Mouse (Mus musculus) thymus, postnatal 14 days (tissue): ENCODE data around the gene Gm9918.

Source experiments
- DNase-seq: peaks from one replicate; pipeline ENCODE4 v3.0.0; 2021

The Gm9918 gene

DNA sequence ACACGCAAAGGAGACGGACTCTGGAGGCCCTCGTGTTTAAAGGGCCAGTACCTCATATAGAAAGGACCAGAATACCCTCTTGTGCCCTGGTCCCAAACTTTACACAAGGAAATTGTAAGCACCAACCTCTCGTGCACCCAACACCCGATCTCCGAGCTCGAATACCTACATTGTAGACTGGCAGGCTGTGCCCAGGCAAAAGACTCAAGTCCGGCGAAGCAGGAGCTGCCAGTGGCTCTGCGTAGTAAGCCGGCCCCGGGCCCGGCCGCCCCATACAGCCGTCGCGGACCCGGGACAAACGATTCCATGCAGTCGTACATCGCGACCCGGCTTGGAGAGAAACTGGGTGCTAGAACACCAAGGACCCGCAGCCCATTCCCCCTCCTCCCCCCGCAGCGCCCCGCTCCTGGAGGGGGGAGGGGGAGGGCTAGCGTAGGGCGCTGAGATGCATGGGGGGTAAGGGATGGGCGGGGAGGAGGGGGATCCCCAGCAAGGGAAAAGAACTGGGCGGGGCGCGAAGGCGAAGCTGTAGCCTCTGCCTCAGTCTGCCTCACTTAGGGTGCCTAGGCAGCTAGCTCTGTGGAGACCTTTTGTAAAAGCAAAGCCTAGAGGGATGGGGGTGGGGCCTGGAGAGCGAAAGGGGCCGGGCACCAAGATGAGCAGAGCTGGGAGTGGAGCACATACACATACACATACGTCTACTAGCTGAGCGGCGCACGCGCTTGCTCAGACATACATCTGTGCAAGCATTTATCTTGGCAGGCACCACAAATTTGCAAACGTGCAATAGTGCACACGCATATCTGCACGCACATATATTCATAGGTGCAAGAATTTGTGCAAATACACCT is 24.2 kb upstream of the Gm9918 start:
- peak; percentile 74 for DNase-seq

- peak; percentile 72 for DNase-seq
Observed at GRCm38 (mm10) chr15:102246866-102247251, 23.5 kb upstream of the Gm9918 start.

- peak; percentile 53 for DNase-seq
Observed at GRCm38 (mm10) chr15:102247252-102248130, 22.9 kb upstream of the Gm9918 start.

DNA sequence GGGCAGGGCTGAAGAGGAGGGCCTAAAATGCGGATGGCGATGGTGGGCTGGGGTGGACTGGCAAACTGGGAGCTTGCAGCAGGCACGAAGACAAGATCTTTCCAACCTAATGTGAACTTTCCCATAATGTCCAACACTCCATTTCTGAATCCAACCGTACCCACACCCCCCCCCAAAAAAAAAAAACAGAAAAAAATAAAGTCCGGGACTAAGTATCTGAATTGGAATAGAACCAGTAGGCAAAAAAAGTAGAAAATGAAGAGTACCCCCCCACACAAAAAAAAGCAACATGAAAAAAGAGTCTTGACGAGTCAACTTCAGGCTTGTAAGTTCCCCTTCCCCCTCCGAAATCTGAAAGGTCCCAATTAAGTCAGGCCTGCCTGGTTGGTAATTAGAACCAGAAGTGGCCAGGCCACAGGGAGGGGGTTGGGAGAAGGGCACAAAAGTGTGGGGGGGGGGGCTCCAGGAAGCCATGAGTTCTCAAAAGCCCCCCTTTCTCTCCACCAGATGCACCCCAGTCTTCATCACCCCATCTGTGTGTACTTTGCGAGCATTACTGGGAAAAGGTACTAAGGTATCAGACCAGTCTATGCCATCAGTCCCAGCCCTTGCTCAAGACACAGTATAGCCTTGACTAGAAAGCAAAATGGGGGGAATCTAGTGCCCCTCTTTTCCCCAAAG is 22.1 kb upstream of the Gm9918 start:
- no peak for DNase-seq

DNA sequence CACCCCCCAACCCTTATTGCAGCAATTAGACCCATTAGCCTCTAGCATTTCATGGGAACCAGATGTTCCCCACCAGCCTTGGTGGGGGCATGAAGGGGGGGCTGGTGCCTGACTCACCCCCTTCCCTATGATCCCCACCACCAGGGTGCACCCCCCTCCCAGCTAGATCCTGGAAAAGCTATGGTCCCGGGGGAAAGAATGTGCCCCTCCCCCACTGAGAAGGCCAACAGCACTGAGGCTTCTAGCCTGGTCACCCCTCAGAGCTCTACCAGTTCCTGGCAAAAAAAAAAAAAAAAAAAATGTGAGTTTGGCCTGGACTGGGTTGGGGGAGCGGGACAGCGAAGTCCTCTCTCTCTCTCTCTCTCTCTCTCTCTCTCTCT is 21.6 kb upstream of the Gm9918 start:
- no peak for DNase-seq

GRCm38 (mm10) chr15:102249251-102249691 is 21.1 kb upstream of the Gm9918 start:
- no peak for DNase-seq

GRCm38 (mm10) chr15:102249967-102250366 is 20.4 kb upstream of the Gm9918 start:
- DNase-seq: no peak

GRCm38 (mm10) chr15:102250521-102250920 is 19.8 kb upstream of the Gm9918 start:
- no peak for DNase-seq

DNA sequence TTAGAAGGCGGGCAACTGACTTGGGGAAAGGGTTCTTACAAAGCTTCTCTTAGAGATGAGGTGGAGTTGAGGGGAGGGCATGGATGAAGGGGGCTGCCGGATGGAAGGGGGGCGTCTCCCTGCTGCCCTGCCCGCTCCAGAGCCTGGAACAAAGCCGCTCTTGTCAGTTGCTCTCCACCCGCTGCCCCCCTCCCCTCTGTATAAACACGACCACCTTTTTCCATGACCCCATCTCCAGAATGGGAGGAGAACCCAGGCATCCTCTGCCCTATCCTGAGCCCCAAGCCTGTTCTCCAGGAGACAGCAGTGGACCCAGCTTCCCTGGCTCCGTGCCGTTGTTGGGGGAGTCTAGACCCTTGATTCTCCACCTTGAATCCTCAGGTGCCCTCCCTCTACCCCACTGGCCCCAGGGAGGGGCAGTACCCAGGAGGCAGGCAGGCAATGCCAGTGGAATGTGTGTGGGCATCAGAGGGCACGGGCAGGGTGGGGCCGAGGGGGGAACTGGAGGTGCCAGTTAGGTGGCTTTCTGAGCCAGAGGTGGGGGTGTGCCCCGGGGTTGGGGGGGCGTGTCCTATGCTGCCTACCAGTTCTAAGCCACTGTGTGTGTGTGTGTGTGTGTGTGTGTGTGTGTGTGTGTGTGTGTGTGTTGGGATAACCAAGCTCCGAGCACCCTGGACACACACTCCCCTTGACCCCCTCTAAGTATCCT is 14.7 kb upstream of the Gm9918 start:
- DNase-seq: no peak

- no peak for DNase-seq
Observed at GRCm38 (mm10) chr15:102256431-102257201, 13.7 kb upstream of the Gm9918 start.

GRCm38 (mm10) chr15:102257202-102258075 is 12.9 kb upstream of the Gm9918 start, which contains the start of gene Rarg:
Gene Rarg (minus strand): TSS chr15:102257517.
- DNase-seq: no peak

- DNase-seq: no peak
Observed at GRCm38 (mm10) chr15:102258076-102258470, 12.3 kb upstream of the Gm9918 start.

DNA sequence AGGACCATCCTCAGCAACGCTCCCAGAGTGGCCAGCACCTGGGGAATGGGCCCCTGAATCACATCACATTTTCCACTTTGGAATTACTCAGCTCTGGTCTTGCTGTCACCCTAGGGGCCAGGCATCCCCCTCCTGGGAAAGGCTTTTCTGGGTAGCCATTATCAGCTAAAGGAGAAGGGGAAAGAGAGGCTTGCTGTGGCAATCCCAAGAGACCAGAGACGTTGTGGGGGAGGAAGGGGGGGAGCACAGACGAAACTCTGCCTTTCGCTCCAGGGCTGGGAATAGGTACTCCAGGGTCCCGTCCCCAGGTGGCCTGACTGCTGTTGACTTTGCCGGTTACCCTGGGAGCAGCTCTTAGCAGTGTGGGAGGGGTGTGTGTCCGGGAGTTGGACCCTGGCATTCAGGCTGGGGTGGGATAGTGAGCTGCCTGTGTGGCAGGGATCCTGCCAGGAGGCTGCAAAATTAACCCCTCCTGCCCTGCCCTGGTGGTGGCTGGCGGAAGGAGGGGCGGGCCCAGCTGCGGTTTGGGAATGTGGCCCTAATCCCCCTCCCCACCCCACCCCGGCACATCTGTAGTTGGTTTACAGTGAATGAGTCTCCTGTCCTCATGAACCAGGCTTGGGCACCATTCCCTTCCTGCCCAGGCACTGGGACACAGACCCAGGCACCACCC is 11.6 kb upstream of the Gm9918 start:
- DNase-seq: no peak

GRCm38 (mm10) chr15:102262582-102262981 is 7.8 kb upstream of the Gm9918 start:
- DNase-seq: no peak

GRCm38 (mm10) chr15:102263037-102263436 is 7.3 kb upstream of the Gm9918 start:
- DNase-seq: peak; percentile 38

DNA sequence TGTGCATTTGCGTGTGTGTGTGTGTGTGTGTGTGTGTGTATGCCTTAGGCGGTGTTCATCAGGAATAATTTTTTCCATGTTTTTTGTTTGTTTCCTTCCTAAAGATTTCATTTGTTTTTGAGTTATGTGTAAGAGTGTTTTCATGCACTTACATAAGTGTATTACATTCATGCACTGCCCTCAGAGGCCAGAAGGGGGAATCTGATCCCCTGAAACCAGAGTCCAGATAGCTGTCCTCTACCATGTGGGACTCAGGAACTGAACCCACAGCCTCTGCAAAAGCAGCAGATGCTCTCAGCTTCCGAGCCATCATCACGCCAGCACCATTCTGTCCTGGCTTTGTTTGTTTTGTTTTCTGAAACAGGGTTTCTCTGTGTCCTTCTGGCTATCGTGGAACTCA is 4.8 kb upstream of the Gm9918 start:
- DNase-seq: no peak

GRCm38 (mm10) chr15:102271441-102271840 is 1.1 kb downstream of the Gm9918 start:
- DNase-seq: no peak

DNA sequence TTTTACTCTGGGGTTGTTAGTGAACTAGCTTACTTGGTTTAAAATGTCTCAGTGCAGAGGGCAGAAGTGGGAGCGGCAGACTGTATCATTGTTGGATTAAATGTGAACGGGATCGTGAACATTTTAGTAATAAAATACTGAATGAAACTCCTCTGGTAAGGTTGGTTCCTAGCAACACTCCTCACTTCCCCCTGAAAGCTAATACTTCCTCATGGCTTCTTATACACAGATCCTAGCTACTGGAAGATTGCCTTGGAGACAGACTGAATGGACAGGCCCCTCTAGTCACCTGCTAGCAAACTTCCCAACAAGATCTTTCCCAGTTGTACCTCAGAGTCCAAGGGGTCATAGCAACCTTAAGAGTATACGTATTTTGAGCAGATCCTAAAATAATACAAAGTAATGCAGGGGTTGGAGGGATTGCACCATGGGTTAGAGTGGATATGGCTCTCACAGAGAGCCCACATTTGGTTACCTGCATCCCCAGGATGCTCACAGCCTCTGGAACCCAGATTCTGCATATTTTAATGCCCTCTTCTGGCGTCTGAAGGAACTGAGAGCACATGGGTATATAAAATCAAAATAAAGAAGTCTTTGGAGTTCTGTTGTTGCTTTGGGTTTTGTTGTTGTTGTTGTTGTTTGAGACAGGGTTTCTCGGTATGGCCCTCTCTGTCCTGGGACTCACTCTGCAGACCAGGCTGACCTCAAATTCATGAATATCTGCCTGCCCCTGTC is 3.8 kb downstream of the Gm9918 start:
- DNase-seq: no peak

GRCm38 (mm10) chr15:102278726-102279091 is 8.3 kb downstream of the Gm9918 start:
- DNase-seq: peak; percentile 29
